Mouse (Mus musculus): Measurements from ENCODE around the gene Nfx1. TPM values are rescaled to one million over a fixed set of nuclear protein-coding genes. Genes with fewer than 3 reads are reported as not detected.
A peak's percentile ranks its signal among the peaks of the same experiment; 100 is the strongest.

Nfx1 gene
- total RNA-seq (2015; ENCODE audit: low replicate concordance) (28.8 and 46.5 TPM in 2 replicates), total RNA-seq (2017; ENCODE audit: low replicate concordance) (45.1 and 51.8 TPM in 2 replicates)

- ATAC-seq (replicated peaks; ENCODE audit: low FRiP score, poor library complexity, severe bottlenecking), result peak; percentile 97
Observed at GRCm38 (mm10) chr4:40970842-40971701, at the start of gene Nfx1. TSS of gene Nfx1 (plus strand) at chr4:40970906.

- no peak for ATAC-seq (replicated peaks; ENCODE audit: low FRiP score, poor library complexity, severe bottlenecking)
Observed at GRCm38 (mm10) chr4:40921288-40921687, 49.4 kb upstream of the Nfx1 start.

- no peak for ATAC-seq (replicated peaks; ENCODE audit: low FRiP score, poor library complexity, severe bottlenecking)
Observed at GRCm38 (mm10) chr4:40923087-40923651, 47.5 kb upstream of the Nfx1 start.

GRCm38 (mm10) chr4:40925568-40925967 is 45.1 kb upstream of the Nfx1 start:
- ATAC-seq (replicated peaks; ENCODE audit: low FRiP score, poor library complexity, severe bottlenecking), result no peak

GRCm38 (mm10) chr4:40929046-40929445 is 41.7 kb upstream of the Nfx1 start:
- ATAC-seq (replicated peaks; ENCODE audit: low FRiP score, poor library complexity, severe bottlenecking), result no peak

GRCm38 (mm10) chr4:40933694-40934093 is 37.0 kb upstream of the Nfx1 start:
- no peak for ATAC-seq (replicated peaks; ENCODE audit: low FRiP score, poor library complexity, severe bottlenecking)

GRCm38 (mm10) chr4:40934369-40934768 is 36.3 kb upstream of the Nfx1 start:
- ATAC-seq (replicated peaks; ENCODE audit: low FRiP score, poor library complexity, severe bottlenecking), result peak; percentile 76

- no peak for ATAC-seq (replicated peaks; ENCODE audit: low FRiP score, poor library complexity, severe bottlenecking)
Observed at GRCm38 (mm10) chr4:40936175-40936839, 34.4 kb upstream of the Nfx1 start.

GRCm38 (mm10) chr4:40938793-40939192 is 31.9 kb upstream of the Nfx1 start:
- ATAC-seq (replicated peaks; ENCODE audit: low FRiP score, poor library complexity, severe bottlenecking), result no peak

- ATAC-seq (replicated peaks; ENCODE audit: low FRiP score, poor library complexity, severe bottlenecking), result no peak
Observed at GRCm38 (mm10) chr4:40943651-40944050, 27.1 kb upstream of the Nfx1 start.

GRCm38 (mm10) chr4:40946516-40947121 is 24.1 kb upstream of the Nfx1 start:
- ATAC-seq (replicated peaks; ENCODE audit: low FRiP score, poor library complexity, severe bottlenecking), result no peak

GRCm38 (mm10) chr4:40947565-40948159 is 23.0 kb upstream of the Nfx1 start:
- peak; percentile 53 for ATAC-seq (replicated peaks; ENCODE audit: low FRiP score, poor library complexity, severe bottlenecking)

GRCm38 (mm10) chr4:40948160-40948708 is 22.5 kb upstream of the Nfx1 start, which contains the start of the genes Bag1 and Chmp5:
TSS of gene Bag1 (minus strand) at chr4:40948294.
TSS of gene Chmp5 (plus strand) at chr4:40948407.
- ATAC-seq (replicated peaks; ENCODE audit: low FRiP score, poor library complexity, severe bottlenecking), result peak; percentile 94

- ATAC-seq (replicated peaks; ENCODE audit: low FRiP score, poor library complexity, severe bottlenecking), result peak; percentile 64
Observed at GRCm38 (mm10) chr4:40953521-40953920, 17.2 kb upstream of the Nfx1 start.

- no peak for ATAC-seq (replicated peaks; ENCODE audit: low FRiP score, poor library complexity, severe bottlenecking)
Observed at GRCm38 (mm10) chr4:40955942-40956341, 14.8 kb upstream of the Nfx1 start.

- no peak for ATAC-seq (replicated peaks; ENCODE audit: low FRiP score, poor library complexity, severe bottlenecking)
Observed at GRCm38 (mm10) chr4:40963536-40963935, 7.2 kb upstream of the Nfx1 start.

- ATAC-seq (replicated peaks; ENCODE audit: low FRiP score, poor library complexity, severe bottlenecking), result no peak
Observed at GRCm38 (mm10) chr4:40969161-40969560, 1.5 kb upstream of the Nfx1 start.

GRCm38 (mm10) chr4:40969781-40970591 is 720 bp upstream of the Nfx1 start:
- no peak; the same call in 1 of the 2 replicates for ATAC-seq (replicated peaks; ENCODE audit: low FRiP score, poor library complexity, severe bottlenecking)

- peak; percentile 65; the same call in 1 of the 2 replicates for ATAC-seq (replicated peaks; ENCODE audit: low FRiP score, poor library complexity, severe bottlenecking)
Observed at GRCm38 (mm10) chr4:40970592-40970841, 189 bp upstream of the Nfx1 start.
